In genomic region chr3:37817434-37817805, GRCm38 (mm10) we compare ENCODE assay signal across 11 mouse cellular contexts.
A peak's percentile ranks its signal among the peaks of the same experiment; 100 is the strongest.
DNase-seq lines count a peak whose midpoint lies in the region; ATAC-seq lines count a peak whose summit lies in the region.
"Had no signal": no experiment of that assay in that cellular context is flagged by ENCODE, and none has a peak within 500 bp of the region (broad histone marks: within the 10 kb centered on the region; RNA-seq: fewer than 3 reads in every experiment).

No protein-coding gene starts in this region.

- DNase-seq in cerebellum, adult 11 months: no peak
- no peak for DNase-seq in frontal cortex, postnatal 10 days (ENCODE audit: low spot score in 2 of 2)
- DNase-seq in left cerebral cortex, adult 18-20 months (ENCODE audit: low spot score in 2 of 2): peak; percentile 25 to 46
- DNase-seq in left cerebral cortex, postnatal 4 days: no peak
- DNase-seq in Muller cell, postnatal 12 days (ENCODE audit: inconsistent ontology term): peak; percentile 48
- no peak for DNase-seq in ovary, postnatal 36 days (ENCODE audit: low spot score)
- DNase-seq: adrenal gland, postnatal 10 days; kidney, adult 9 months; kidney, postnatal 4 days had no signal

- intact Hi-C loops in left cerebral cortex, postnatal 4 days (cut with DNase I): no loop called here

- peak; percentile 11; the same call in 1 of the 2 replicates for ATAC-seq in cerebellum, adult (ENCODE audit: insufficient number of reproducible peaks, low FRiP score, low TSS enrichment)
- ATAC-seq in frontal cortex, adult (ENCODE audit: low TSS enrichment): peak; percentile 44

Comparison
In these comparisons a context has a peak if more than half of its experiments do, and no peak if none do; other contexts are left out.
1. DNase-seq: peak in left cerebral cortex, adult 18-20 months (2 of 2) and Muller cell, postnatal 12 days (single experiment); none in cerebellum, adult 11 months (single experiment), frontal cortex, postnatal 10 days (0 of 2), left cerebral cortex, postnatal 4 days (single experiment) and ovary, postnatal 36 days (single experiment).